Mouse (Mus musculus): Measurements from ENCODE around the gene Bptf. TPM values are rescaled to one million over a fixed set of nuclear protein-coding genes. Genes with fewer than 3 reads are reported as not detected.
A peak's percentile ranks its signal among the peaks of the same experiment; 100 is the strongest.
"Not testable (repeated sequence)": the region's sequence is repeated elsewhere in the genome, so short reads cannot be mapped to it uniquely, and the experiment has no call there.

Bptf gene
- polyA plus RNA-seq, 1 experiment from 2014 or later, result 45.5 TPM

DNA sequence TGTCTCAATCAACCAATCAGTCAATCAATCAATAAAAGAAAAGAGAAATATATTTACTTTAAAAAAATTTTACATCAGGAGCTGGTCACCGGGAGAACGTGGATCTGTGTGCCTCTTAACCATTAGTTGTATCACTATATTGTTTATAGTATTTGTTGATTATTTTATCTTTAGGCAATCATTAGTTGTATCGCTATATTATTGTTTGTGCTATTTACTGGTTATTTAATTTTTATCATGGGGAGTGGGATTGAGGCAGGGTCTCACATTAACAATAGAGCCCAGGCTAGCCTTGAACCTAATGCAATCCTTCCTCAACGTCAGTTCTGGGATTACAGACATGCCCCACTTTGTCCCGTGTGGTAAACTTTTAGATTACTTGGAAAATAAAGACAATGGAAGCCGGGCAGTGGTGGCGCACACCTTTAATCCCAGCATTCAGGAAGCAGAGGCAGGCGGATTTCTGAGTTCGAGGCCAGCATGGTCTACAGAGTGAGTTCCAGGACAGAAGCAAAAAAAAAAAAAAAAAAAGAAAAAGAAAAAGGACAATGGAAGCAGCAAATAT is 131.9 kb downstream of the Bptf start:
- Histone ChIP-seq H3K4me3 (replicated peaks) (peak overlapping the region; percentile 99), H3K27ac (0 out of 2 replicates have a peak overlapping the region, but pooled peaks have one; percentile 20), H3K4me1 (replicated peaks) (peaks cover 14% of the 10 kb centered on the region), H3K4me2 (peak overlapping the region; percentile 55), H3K9ac (replicated peaks) (peak overlapping the region; percentile 52), H3K27me3 (no peaks in the 10 kb centered on the region), H3K9me3 (no peaks in the 10 kb centered on the region), H3K36me3 (peaks cover 24% of the 10 kb centered on the region)
- ATAC-seq (ENCODE audit: insufficient number of reproducible peaks, insufficient read depth, low FRiP score, low TSS enrichment, low read depth), result no peak
- WGBS, result 85% methylated on average over 9 of the region's 9 CpGs

DNA sequence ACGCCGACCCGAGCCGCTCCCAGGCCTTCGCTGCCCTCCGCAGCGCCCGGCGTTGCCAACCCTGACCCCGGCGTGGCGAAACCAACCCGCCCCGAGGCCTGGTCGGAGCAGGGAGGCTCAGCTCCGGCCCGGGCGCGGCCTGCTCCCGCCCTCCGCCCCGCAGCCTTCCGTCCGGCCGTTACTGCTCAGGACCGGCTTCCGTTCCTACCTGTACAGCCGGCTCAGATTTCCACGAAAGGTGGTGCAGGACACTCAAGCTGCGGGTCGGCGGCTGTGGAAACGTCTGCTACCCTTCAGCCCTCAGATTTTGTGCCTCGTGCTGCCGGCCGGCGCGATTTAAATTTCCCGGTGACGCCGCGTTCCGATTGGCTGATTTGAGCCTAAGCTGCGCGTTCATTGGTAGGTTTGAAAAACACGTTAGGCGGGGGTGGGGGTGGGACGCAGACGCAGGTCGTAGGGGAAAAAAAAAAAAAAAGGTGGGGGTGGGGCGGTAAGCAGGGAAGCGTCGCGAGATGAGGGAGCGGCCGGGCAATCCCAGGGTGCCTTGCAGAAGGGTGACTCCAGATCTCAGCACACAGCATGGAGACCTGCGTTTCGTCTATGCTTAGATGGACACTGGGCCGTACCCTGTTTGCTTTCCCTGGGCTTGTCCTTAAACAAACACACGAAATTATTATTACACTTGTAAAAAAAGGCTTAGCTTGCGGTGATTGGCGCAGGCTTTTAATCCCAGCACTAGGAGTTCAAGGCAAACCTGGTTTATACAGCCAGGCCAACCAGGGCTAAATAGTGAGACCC is 132.6 kb downstream of the Bptf start, which contains the start of gene Kpna2:
Gene Kpna2 (minus strand): TSS at position 391 of the 798 bp plus-strand sequence.
- peak; percentile 90 for ATAC-seq (ENCODE audit: insufficient number of reproducible peaks, insufficient read depth, low FRiP score, low TSS enrichment, low read depth)
- no peaks in the 10 kb centered on the region for H3K9me3 ChIP-seq
- under 1% methylated on average over 60 of the region's 62 CpGs for WGBS
- H3K27me3 ChIP-seq, result no peaks in the 10 kb centered on the region
- H3K9ac ChIP-seq (replicated peaks), result peak within 1 kb of the TSS; percentile 90
- H3K36me3 ChIP-seq, result peaks cover 31% of the 10 kb centered on the region
- peaks cover 14% of the 10 kb centered on the region for H3K4me1 ChIP-seq (replicated peaks)
- peak within 1 kb of the TSS; percentile 66 for H3K4me2 ChIP-seq
- peak within 1 kb of the TSS; percentile 99 for H3K4me3 ChIP-seq (replicated peaks)
- H3K27ac ChIP-seq, result peak within 1 kb of the TSS; percentile 95

DNA sequence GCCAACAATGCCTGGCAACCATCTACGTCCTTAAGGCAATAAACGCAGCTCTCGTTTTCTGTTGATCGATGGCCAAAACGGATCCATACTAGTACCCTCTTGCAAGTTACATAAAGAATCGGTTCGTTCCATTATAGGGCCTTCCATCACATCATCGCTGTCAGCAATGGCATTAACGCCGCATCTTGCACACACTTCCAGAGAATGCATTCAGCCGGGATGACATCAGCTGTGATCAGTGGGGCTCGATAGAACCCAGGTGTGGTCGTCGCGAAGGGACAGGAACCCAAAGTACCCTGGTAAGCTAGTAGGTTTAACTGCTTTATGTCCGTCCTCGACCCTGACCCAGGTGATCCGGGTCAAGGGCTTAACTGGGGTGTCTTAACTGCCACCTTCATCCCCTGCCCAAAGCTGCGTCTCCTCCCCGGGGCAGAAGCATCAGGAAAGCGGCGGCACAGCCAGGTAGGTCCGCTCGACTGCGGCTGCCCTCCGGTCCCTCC is 133.2 kb downstream of the Bptf start:
- Histone ChIP-seq H3K9me3 (no peaks in the 10 kb centered on the region), H3K36me3 (peaks cover 36% of the 10 kb centered on the region), H3K27me3 (no peaks in the 10 kb centered on the region), H3K4me2 (peak overlapping the region; percentile 66), H3K9ac (replicated peaks) (peak overlapping the region; percentile 90), H3K4me1 (replicated peaks) (peaks cover 14% of the 10 kb centered on the region), H3K4me3 (replicated peaks) (peak overlapping the region; percentile 99), H3K27ac (peak overlapping the region; percentile 95)
- whole genome bisulfite sequencing, result under 1% methylated on average over 26 of the region's 26 CpGs
- 0 out of 2 replicates have a peak, but pooled peaks have one; percentile 1 for ATAC-seq (ENCODE audit: insufficient number of reproducible peaks, insufficient read depth, low FRiP score, low TSS enrichment, low read depth)

DNA sequence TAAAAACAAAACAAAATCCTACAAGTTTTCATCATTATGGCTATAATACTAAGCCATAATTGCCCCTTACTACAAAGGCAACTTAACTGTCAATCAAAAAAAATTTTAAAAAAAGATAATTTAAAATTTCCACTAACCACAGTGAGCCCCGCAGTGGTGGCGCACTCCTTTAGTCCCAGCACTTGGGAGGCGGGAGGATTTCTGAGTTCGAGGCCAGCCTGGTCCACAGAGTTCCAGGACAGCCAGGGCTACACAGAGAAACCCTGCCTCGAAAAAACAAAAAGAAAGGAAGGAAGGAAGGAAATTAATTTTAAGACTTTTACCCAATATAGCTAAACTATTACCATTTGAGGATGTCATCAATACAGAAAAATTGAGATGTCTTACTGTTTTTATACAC is 134.0 kb downstream of the Bptf start:
- Histone ChIP-seq H3K4me2 (peak overlapping the region; percentile 66), H3K4me1 (replicated peaks) (peaks cover 14% of the 10 kb centered on the region), H3K4me3 (replicated peaks) (peak overlapping the region; percentile 99), H3K27ac (no peak overlapping the region), H3K36me3 (peaks cover 42% of the 10 kb centered on the region), H3K27me3 (no peaks in the 10 kb centered on the region), H3K9ac (replicated peaks) (peak overlapping the region; percentile 90), H3K9me3 (no peaks in the 10 kb centered on the region)
- no peak for ATAC-seq (ENCODE audit: insufficient number of reproducible peaks, insufficient read depth, low FRiP score, low TSS enrichment, low read depth)
- WGBS, result 22% methylated on average over 5 of the region's 5 CpGs

DNA sequence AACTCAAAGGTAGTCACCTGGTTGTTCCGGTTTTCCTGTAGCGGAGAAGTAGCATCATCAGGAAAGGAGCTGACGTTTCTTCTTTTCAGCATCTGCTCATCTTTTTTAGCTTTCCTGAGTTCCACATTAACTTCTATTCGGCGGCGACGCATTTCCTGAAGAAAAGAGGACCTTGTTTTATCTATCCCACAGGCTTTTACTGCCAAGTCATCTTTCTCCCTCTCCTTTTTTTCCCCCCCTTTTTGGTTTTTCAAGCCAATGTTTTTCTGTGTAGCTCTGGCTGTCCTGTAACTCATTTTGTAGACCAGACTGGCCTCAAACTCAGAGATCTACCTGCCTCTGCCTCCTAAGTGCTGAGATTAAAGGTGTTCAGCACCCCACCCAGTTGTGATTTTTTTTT is 135.4 kb downstream of the Bptf start:
- peak overlapping the region; percentile 66 for H3K4me2 ChIP-seq
- not testable (repeated sequence) for H3K9me3 ChIP-seq; H3K4me3 ChIP-seq (replicated peaks); ATAC-seq (ENCODE audit: insufficient number of reproducible peaks, insufficient read depth, low FRiP score, low TSS enrichment, low read depth); H3K27me3 ChIP-seq; H3K9ac ChIP-seq (replicated peaks); H3K27ac ChIP-seq
- WGBS, result 97% methylated on average over 7 of the region's 7 CpGs
- H3K4me1 ChIP-seq (replicated peaks), result peaks cover 14% of the 10 kb centered on the region
- peaks cover 55% of the 10 kb centered on the region for H3K36me3 ChIP-seq

DNA sequence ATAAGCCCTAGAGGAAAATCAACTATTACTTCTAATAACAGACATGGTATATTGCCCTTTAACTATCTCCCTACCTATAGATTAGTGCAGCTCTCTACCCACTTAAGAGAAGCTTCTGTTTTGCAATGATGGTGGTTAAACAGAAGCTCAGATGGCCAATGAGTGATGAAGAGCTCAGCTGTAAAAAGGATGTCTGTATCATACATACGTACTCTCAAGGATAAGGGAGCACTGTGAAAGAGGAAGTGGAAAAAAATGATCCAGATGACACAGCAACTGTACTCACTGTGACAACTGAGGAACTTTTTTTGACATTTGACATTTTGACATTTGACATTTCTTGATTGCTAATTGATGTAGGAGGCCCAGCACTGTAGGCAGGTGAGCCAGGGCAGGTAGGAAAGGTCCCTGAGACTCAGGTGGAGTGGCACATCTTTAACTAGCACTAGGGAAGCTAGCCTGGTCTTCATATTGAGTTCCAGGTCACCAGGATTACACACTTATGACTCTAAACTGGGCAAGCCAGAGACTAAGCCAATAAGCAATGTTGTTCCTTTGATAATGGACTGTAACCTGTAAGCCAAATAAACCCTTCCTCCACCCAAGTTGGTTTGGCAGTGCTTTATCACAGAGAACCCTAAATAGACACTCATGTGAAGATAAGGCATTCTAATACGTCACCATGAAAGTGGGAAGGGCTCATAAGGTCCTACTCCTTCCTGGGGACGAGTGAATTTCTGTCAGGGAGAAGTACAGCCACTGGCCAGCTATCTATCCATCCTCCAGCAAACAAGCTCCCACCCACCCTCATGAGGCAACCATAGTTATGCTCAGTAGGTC is 137.5 kb downstream of the Bptf start:
- H3K9me3 ChIP-seq, result no peaks in the 10 kb centered on the region
- H3K4me3 ChIP-seq (replicated peaks), result no peak overlapping the region
- H3K27ac ChIP-seq, result no peak overlapping the region
- no peaks in the 10 kb centered on the region for H3K27me3 ChIP-seq
- no peak for ATAC-seq (ENCODE audit: insufficient number of reproducible peaks, insufficient read depth, low FRiP score, low TSS enrichment, low read depth)
- peaks cover 14% of the 10 kb centered on the region for H3K4me1 ChIP-seq (replicated peaks)
- 84% methylated on average over 3 of the region's 3 CpGs for WGBS
- peaks cover 75% of the 10 kb centered on the region for H3K36me3 ChIP-seq
- no peak overlapping the region for H3K4me2 ChIP-seq
- no peak overlapping the region for H3K9ac ChIP-seq (replicated peaks)

DNA sequence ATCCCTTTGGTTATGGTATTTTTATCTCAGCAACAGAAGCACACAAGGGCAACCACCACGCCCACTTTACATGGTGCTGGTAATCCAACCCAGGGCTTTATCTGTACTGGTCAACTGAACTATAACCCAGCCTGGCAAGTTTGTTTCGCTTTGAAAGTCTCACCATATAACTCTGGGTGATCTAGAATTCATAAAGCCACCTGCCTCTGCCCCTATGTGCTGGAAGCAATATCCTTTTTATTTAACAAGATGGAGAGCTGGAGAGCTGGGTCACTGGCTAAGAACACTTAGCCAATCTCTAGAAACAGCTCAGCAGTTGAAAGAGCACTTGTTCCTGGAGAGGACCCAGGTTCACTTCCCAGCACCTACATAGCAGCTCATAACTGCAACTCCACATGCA is 144.5 kb downstream of the Bptf start:
- no peak for ATAC-seq (ENCODE audit: insufficient number of reproducible peaks, insufficient read depth, low FRiP score, low TSS enrichment, low read depth)
- Histone ChIP-seq H3K4me2 (no peak overlapping the region), H3K36me3 (peaks cover 60% of the 10 kb centered on the region), H3K9ac (replicated peaks) (no peak overlapping the region), H3K27me3 (no peaks in the 10 kb centered on the region), H3K9me3 (no peaks in the 10 kb centered on the region), H3K27ac (no peak overlapping the region), H3K4me3 (replicated peaks) (no peak overlapping the region), H3K4me1 (replicated peaks) (no peaks in the 10 kb centered on the region)
- 92% methylated on average over 2 of the region's 2 CpGs for WGBS

DNA sequence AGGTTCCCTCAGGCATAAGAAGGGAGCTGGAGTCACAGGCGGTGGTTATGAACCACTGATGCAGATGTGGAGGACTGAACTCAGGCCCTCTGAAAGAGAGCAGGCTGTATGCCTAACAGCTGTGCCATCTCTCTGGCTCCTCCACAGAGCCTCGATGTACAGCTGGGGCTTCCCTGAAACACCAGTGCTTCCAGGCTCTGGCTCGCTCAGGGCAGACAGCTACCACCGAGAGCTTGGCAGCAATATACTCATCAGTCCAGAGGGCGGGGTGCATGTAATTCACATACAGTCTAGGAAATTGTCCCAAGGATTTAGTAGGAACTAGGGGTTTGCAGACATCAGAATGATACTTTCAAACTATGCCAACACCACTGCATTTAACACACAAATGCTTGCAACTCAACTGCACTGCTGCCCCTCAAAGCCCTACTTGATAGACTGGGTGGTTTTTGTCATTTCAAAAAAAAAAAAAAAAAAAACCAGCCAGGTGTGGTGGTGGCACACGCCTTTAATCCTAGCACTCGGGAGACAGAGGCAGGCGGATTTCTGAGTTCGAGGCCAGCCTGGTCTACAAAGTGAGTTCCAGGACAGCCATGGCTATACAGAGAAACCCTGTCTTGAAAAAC is 145.8 kb downstream of the Bptf start:
- 88% methylated on average over 9 of the region's 9 CpGs for WGBS
- not testable (repeated sequence) for H3K4me3 ChIP-seq (replicated peaks); H3K9ac ChIP-seq (replicated peaks); H3K4me1 ChIP-seq (replicated peaks); ATAC-seq (ENCODE audit: insufficient number of reproducible peaks, insufficient read depth, low FRiP score, low TSS enrichment, low read depth); H3K4me2 ChIP-seq; H3K9me3 ChIP-seq; H3K27ac ChIP-seq; H3K27me3 ChIP-seq
- peaks cover 48% of the 10 kb centered on the region for H3K36me3 ChIP-seq

Measured in limb, embryonic 12.5 days (tissue).